Mouse (Mus musculus): ENCODE data around the gene Tubb4b.

- no peak for TF ChIP-seq CTCF (IDR thresholded peaks at IDR 0.05; ENCODE audit: borderline replicate concordance, extremely low read depth, insufficient read depth, insufficient read length)
- no peak for TF ChIP-seq POLR2A (IDR thresholded peaks at IDR 0.05; ENCODE audit: borderline replicate concordance, extremely low read depth, insufficient read depth, insufficient read length, poor library complexity, severe bottlenecking)
These were observed 5.1 kb upstream of the Tubb4b start for GRCm38 (mm10) chr2:25229582-25229981.
